Mouse (Mus musculus): ENCODE measurements around the gene Wdr20. TPM values are rescaled to one million over a fixed set of nuclear protein-coding genes. Genes with fewer than 3 reads are reported as not detected.

The Wdr20 gene
- polyA plus RNA-seq, 1 experiment, result 31.7 TPM

- TF ChIP-seq POLR2A (IDR thresholded peaks at IDR 0.05; ENCODE audit: control insufficient read depth, extremely low read depth, insufficient read depth, low read length, poor library complexity), result no peak
- no peak for TF ChIP-seq CTCF (IDR thresholded peaks at IDR 0.05; ENCODE audit: borderline replicate concordance, control insufficient read depth, extremely low read depth, insufficient read depth, low read length, poor library complexity)
- 1% methylated on average over 42 of the region's 42 CpGs for WGBS
- Histone ChIP-seq H3K27ac (ENCODE audit: control insufficient read depth, insufficient read depth, low read length) (no peak overlapping the region), H3K36me3 (ENCODE audit: control insufficient read depth, insufficient read depth, low read length) (no peaks in the 10 kb centered on the region), H3K27me3 (ENCODE audit: control insufficient read depth, insufficient read depth, low read length) (peaks cover 3% of the 10 kb centered on the region; the same call in 1 of the 2 replicates), H3K4me3 (ENCODE audit: control insufficient read depth, insufficient read depth, low read length) (peak overlapping the region; percentile 44), H3K4me1 (replicated peaks; ENCODE audit: control insufficient read depth, insufficient read depth, low read length) (peaks cover 22% of the 10 kb centered on the region)
- DNase-seq, result peak; percentile 15
Observed at GRCm38 (mm10) chr12:110844227-110845130, 106.7 kb downstream of the Wdr20 start.

GRCm38 (mm10) chr12:110845131-110845880 is 107.6 kb downstream of the Wdr20 start:
- peak overlapping the region; percentile 44 for H3K4me3 ChIP-seq (ENCODE audit: control insufficient read depth, insufficient read depth, low read length)
- DNase-seq, result peak; percentile 49
- H3K27me3 ChIP-seq (ENCODE audit: control insufficient read depth, insufficient read depth, low read length), result peaks cover 3% of the 10 kb centered on the region; the same call in 1 of the 2 replicates
- no peaks in the 10 kb centered on the region for H3K36me3 ChIP-seq (ENCODE audit: control insufficient read depth, insufficient read depth, low read length)
- 1% methylated on average over 36 of the region's 36 CpGs for WGBS
- no peak overlapping the region for H3K27ac ChIP-seq (ENCODE audit: control insufficient read depth, insufficient read depth, low read length)
- no peak for TF ChIP-seq CTCF (IDR thresholded peaks at IDR 0.05; ENCODE audit: borderline replicate concordance, control insufficient read depth, extremely low read depth, insufficient read depth, low read length, poor library complexity)
- TF ChIP-seq POLR2A (IDR thresholded peaks at IDR 0.05; ENCODE audit: control insufficient read depth, extremely low read depth, insufficient read depth, low read length, poor library complexity), result no peak
- peaks cover 24% of the 10 kb centered on the region for H3K4me1 ChIP-seq (replicated peaks; ENCODE audit: control insufficient read depth, insufficient read depth, low read length)

- TF ChIP-seq CTCF (IDR thresholded peaks at IDR 0.05; ENCODE audit: borderline replicate concordance, control insufficient read depth, extremely low read depth, insufficient read depth, low read length, poor library complexity) (no peak), POLR2A (IDR thresholded peaks at IDR 0.05; ENCODE audit: control insufficient read depth, extremely low read depth, insufficient read depth, low read length, poor library complexity) (no peak)
- Histone ChIP-seq H3K4me1 (replicated peaks; ENCODE audit: control insufficient read depth, insufficient read depth, low read length) (peaks cover 29% of the 10 kb centered on the region), H3K4me3 (ENCODE audit: control insufficient read depth, insufficient read depth, low read length) (no peak overlapping the region), H3K27ac (ENCODE audit: control insufficient read depth, insufficient read depth, low read length) (no peak overlapping the region), H3K36me3 (ENCODE audit: control insufficient read depth, insufficient read depth, low read length) (no peaks in the 10 kb centered on the region), H3K27me3 (ENCODE audit: control insufficient read depth, insufficient read depth, low read length) (peaks cover 3% of the 10 kb centered on the region; the same call in 1 of the 2 replicates)
- no peak for DNase-seq
- WGBS, result 73% methylated on average over 6 of the region's 6 CpGs
Observed at GRCm38 (mm10) chr12:110846191-110846765, 108.5 kb downstream of the Wdr20 start.

GRCm38 (mm10) chr12:110850010-110850928 is 112.5 kb downstream of the Wdr20 start, which contains the start of gene Zfp839:
Gene Zfp839 (plus strand): TSS chr12:110850253.
- no peaks in the 10 kb centered on the region for H3K27me3 ChIP-seq (ENCODE audit: control insufficient read depth, insufficient read depth, low read length)
- DNase-seq, result peak; percentile 76
- H3K4me1 ChIP-seq (replicated peaks; ENCODE audit: control insufficient read depth, insufficient read depth, low read length), result peaks cover 26% of the 10 kb centered on the region
- peak within 1 kb of the TSS; percentile 90 for H3K4me3 ChIP-seq (ENCODE audit: control insufficient read depth, insufficient read depth, low read length)
- no peaks in the 10 kb centered on the region for H3K36me3 ChIP-seq (ENCODE audit: control insufficient read depth, insufficient read depth, low read length)
- WGBS, result under 1% methylated on average over 89 of the region's 89 CpGs
- peak within 1 kb of the TSS; percentile 12; the same call in 1 of the 2 replicates for H3K27ac ChIP-seq (ENCODE audit: control insufficient read depth, insufficient read depth, low read length)
- TF ChIP-seq CTCF (IDR thresholded peaks at IDR 0.05; ENCODE audit: borderline replicate concordance, control insufficient read depth, extremely low read depth, insufficient read depth, low read length, poor library complexity) (0 out of 2 replicates have a peak, but pooled peaks have one; percentile 10), POLR2A (IDR thresholded peaks at IDR 0.05; ENCODE audit: control insufficient read depth, extremely low read depth, insufficient read depth, low read length, poor library complexity) (no peak; the same call in 1 of the 2 replicates)

GRCm38 (mm10) chr12:110850929-110851256 is 113.1 kb downstream of the Wdr20 start:
- H3K36me3 ChIP-seq (ENCODE audit: control insufficient read depth, insufficient read depth, low read length), result no peaks in the 10 kb centered on the region
- H3K4me3 ChIP-seq (ENCODE audit: control insufficient read depth, insufficient read depth, low read length), result peak overlapping the region; percentile 90
- H3K27ac ChIP-seq (ENCODE audit: control insufficient read depth, insufficient read depth, low read length), result no peak overlapping the region
- H3K27me3 ChIP-seq (ENCODE audit: control insufficient read depth, insufficient read depth, low read length), result no peaks in the 10 kb centered on the region
- peak; percentile 22 for DNase-seq
- 5% methylated on average over 9 of the region's 9 CpGs for WGBS
- H3K4me1 ChIP-seq (replicated peaks; ENCODE audit: control insufficient read depth, insufficient read depth, low read length), result peaks cover 27% of the 10 kb centered on the region
- no peak for TF ChIP-seq POLR2A (IDR thresholded peaks at IDR 0.05; ENCODE audit: control insufficient read depth, extremely low read depth, insufficient read depth, low read length, poor library complexity)
- TF ChIP-seq CTCF (IDR thresholded peaks at IDR 0.05; ENCODE audit: borderline replicate concordance, control insufficient read depth, extremely low read depth, insufficient read depth, low read length, poor library complexity), result no peak

All from thymus, adult 2 months (tissue).